Mouse (Mus musculus): Measurements from ENCODE around the gene Ect2. TPM values are rescaled to one million over a fixed set of nuclear protein-coding genes. Genes with fewer than 3 reads are reported as not detected.
A peak's percentile ranks its signal among the peaks of the same experiment; 100 is the strongest.

The Ect2 gene
- polyA plus RNA-seq, 1 experiment = 11.6 TPM

DNA sequence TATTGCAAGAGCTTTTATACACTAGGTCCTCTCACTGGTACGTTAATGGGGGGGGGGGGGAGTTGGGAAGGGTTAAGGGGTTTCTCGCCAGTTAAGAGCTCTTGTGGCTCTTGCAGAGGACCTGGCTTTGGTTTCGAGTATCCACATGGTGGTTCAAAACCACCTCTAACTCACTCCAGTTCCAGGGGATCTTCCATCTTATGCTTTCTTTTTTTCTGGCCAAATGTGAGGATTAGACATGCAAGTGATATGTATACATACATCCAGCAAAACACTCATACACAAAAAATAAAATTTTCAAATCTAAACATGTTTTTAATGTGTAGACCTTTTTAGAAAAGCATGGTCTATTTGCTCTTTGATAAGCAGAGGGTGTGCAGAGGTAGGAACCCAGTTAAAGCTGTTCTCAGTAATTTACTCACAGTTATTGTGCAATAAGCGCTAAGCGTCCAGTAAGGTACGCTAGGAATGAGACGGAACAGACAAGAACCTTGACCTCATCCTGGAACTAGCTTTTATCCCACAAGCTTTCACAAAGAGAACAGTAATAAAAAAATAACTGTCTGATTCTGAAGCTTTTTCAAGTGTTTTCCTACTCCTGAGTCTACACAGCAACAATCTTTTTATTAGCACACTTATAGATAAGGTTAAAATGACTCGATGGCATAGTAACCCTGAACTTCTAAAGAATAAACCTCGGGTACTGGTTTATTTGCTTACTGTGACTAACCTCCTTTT lies 2.3 kb upstream of the Ect2 start:
- DNase-seq (ENCODE audit: low read depth) = no peak
- no peak for TF ChIP-seq CTCF (IDR thresholded peaks at IDR 0.05; ENCODE audit: borderline replicate concordance, extremely low read depth, insufficient read depth, insufficient read length)
- TF ChIP-seq POLR2A (IDR thresholded peaks at IDR 0.05; ENCODE audit: borderline replicate concordance, extremely low read depth, insufficient read depth, insufficient read length, poor library complexity, severe bottlenecking) = no peak

DNA sequence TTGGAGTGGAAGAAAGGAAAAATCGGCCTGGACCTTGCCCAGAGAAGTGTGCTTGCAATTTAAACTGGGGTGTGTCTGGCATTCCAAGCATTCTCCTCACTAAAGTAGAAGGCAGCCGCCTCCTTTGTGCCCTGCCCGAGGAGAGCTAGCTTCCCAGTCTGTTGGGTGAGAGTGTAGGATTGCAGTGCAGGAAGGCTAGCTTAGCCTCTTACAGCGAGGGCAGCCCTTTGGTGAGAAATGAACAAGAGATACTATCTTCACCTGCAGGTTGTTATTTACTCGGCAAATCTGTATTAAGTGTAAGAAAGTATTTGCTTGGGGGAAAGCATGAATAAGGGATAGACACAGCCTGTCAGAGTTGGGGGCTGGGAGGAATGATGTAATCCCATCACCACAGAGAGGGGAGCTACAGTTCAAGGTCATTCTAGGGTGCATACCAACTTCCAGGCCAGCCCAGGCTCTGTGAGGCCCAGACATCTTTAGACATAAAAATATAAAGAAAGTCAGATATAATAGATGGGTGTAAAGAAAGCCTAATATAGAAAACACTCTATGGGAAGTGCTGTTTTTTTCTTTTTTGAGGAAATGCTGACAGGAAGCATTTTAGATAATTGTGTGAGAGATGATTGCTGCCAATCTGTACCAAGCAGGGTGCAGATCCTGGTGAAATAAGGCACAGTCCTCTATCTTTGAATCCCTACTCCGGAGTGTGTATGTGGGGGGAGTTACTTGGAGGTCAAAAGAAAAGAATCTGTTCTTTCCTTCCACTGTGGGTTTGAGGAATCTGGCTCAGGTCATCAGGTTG lies 1.6 kb upstream of the Ect2 start:
- no peak for TF ChIP-seq CTCF (IDR thresholded peaks at IDR 0.05; ENCODE audit: borderline replicate concordance, extremely low read depth, insufficient read depth, insufficient read length)
- no peak for TF ChIP-seq POLR2A (IDR thresholded peaks at IDR 0.05; ENCODE audit: borderline replicate concordance, extremely low read depth, insufficient read depth, insufficient read length, poor library complexity, severe bottlenecking)
- DNase-seq (ENCODE audit: low read depth) = peak; percentile 33

DNA sequence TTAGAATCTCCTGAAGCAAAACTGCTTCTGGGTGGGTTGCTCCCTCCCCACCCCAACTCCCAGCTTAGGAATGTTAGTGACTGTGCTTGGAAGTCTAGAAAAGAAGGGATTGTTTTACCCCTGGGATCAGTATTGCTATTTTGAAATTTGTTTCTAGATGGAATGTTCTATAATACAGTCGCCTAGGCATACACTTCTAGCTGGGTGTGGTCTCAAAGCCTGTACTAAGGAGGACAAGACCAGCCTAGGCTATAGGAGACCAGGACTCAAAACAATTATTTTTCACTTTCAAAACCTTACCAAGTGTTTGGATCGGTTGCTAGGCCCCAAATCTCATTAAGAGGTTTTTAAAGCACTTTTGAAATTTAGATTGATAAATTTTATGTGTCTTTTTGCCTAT lies 602 bp upstream of the Ect2 start:
- DNase-seq (ENCODE audit: low read depth) = no peak
- TF ChIP-seq CTCF (IDR thresholded peaks at IDR 0.05; ENCODE audit: borderline replicate concordance, extremely low read depth, insufficient read depth, insufficient read length) = no peak
- TF ChIP-seq POLR2A (IDR thresholded peaks at IDR 0.05; ENCODE audit: borderline replicate concordance, extremely low read depth, insufficient read depth, insufficient read length, poor library complexity, severe bottlenecking) = no peak

DNA sequence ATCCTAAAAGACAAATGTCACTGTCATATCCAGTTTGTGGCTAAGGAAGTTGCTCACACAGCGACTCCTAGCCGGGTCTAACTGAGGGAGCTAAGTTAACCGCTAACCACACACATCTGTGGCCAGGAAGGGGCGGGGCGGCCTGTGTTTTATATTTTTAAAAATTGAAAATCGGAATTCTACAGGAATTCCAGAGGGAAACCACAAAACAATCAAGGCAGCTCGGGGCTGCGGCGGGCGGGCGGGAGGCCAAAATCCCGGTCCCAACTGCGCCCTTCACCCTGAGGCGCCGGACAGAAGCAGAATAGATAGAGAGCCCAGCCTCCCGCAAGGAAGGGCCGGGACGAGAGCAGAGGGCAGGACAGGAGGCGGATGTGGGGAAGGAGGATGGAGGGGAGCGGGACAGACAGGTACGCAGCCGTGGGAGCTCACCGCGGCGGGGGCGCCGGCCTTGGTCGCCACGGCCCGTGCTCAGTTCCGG lies 447 bp downstream of the Ect2 start:
- peak; percentile 31 for DNase-seq (ENCODE audit: low read depth)
- TF ChIP-seq POLR2A (IDR thresholded peaks at IDR 0.05; ENCODE audit: borderline replicate concordance, extremely low read depth, insufficient read depth, insufficient read length, poor library complexity, severe bottlenecking) (no peak), CTCF (IDR thresholded peaks at IDR 0.05; ENCODE audit: borderline replicate concordance, extremely low read depth, insufficient read depth, insufficient read length) (no peak)

DNA sequence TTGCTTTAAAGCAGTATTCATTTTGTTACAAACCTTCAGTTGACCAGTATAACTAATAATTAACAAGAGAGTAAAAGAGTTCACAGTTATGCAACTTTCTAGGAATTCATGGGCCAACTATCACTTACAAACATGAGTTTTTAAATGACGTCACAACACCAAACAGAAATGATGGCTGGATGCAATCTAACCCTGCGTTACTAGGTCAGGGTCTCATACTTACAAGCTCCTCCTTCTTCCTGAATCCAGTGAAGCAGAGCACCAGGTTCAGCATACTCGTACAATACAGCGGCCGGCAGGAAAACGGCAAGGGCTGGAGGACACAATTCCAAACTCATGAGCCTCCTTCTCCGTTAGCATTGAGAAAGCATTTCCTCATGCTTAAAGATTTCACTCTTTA lies 7.9 kb downstream of the Ect2 start:
- DNase-seq (ENCODE audit: low read depth) = no peak
- TF ChIP-seq POLR2A (IDR thresholded peaks at IDR 0.05; ENCODE audit: borderline replicate concordance, extremely low read depth, insufficient read depth, insufficient read length, poor library complexity, severe bottlenecking) = no peak
- TF ChIP-seq CTCF (IDR thresholded peaks at IDR 0.05; ENCODE audit: borderline replicate concordance, extremely low read depth, insufficient read depth, insufficient read length) = no peak

DNA sequence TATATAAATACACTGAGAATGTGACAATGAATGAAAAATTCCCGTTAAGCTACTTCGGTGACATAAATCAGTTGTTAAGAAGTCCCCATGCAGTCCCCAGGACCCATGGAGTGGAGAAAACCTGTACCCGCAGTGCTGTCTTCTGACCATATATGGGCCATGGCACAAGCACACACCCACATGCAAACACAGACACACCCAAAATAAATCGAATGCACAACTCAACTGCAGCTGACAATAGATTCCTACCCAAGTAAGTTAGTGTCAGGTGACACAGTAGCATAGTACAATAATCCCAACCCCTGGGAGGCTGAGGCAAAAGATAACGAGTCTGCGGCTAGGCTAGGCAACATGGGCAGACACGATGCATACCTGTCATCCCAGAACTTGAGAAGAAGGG lies 10.1 kb downstream of the Ect2 start:
- no peak for DNase-seq (ENCODE audit: low read depth)
- TF ChIP-seq CTCF (IDR thresholded peaks at IDR 0.05; ENCODE audit: borderline replicate concordance, extremely low read depth, insufficient read depth, insufficient read length) (no peak), POLR2A (IDR thresholded peaks at IDR 0.05; ENCODE audit: borderline replicate concordance, extremely low read depth, insufficient read depth, insufficient read length, poor library complexity, severe bottlenecking) (no peak)

DNA sequence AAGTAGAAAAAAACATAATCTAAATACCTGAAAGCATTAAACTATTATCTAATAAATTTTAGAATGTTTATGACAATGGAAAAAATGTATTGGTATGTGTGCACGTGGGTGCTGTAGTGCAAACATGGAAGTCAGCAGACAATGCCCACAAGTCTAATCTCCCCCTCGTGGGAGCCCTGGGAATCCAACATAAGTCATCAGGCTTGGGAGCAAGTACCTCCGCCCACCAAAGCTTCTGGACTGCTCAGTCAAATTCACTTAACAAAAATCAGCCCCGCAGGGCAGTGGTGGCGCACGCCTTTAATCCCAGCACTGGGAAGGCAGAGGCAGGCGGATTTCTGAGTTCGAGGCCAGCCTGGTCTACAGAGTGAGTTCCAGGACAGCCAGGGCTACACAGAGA lies 13.6 kb downstream of the Ect2 start:
- TF ChIP-seq POLR2A (IDR thresholded peaks at IDR 0.05; ENCODE audit: borderline replicate concordance, extremely low read depth, insufficient read depth, insufficient read length, poor library complexity, severe bottlenecking) (no peak), CTCF (IDR thresholded peaks at IDR 0.05; ENCODE audit: borderline replicate concordance, extremely low read depth, insufficient read depth, insufficient read length) (no peak)
- DNase-seq (ENCODE audit: low read depth) = no peak

DNA sequence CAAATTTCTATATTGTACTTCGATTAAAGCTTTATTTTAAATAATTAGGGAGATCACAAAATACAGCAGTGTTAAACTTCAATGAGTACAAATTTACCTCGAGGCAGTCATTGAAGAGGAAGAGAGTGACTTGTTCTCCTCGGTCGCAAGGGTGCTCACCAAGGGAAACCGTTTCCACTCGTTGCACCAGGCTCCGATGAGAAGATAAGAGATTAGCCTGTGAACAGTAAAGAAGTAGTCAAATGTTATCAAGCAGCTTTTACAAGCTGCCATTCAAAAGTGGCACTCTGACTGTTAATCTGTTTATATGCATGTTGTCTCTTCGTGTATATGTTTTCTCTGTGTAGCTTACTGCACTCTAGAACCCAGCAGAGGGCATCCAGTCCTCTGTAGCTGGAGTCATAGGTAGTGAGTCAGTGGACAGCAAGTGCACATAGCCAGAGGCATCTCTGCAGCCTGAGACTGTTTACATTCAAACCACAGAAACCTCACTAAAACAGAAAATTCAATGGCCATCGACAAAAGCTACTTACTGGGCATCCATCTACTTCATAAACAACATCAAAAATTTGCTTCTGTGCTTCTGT lies 31.7 kb downstream of the Ect2 start:
- TF ChIP-seq POLR2A (IDR thresholded peaks at IDR 0.05; ENCODE audit: borderline replicate concordance, extremely low read depth, insufficient read depth, insufficient read length, poor library complexity, severe bottlenecking) (no peak), CTCF (IDR thresholded peaks at IDR 0.05; ENCODE audit: borderline replicate concordance, extremely low read depth, insufficient read depth, insufficient read length) (no peak)
- DNase-seq (ENCODE audit: low read depth) = no peak

DNA sequence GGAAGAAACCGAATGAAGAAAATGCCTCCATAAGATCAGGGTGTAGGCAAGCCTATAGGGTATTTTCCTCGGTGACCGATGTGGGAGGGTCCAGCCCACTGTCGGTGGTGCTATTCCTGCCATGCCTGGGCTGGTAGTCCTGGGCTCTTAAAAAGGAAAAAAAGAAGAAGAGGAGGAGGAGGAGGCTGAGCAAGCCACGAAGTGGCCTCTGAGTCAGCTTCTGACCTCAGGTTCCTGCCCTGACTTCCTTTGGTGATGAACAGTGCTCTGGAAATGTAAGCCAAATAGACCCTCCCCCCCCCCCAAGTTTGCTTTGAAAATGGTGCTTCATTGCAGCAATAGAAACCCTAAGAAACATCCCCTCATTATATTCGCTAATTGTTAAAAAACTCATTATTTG lies 32.7 kb downstream of the Ect2 start:
- TF ChIP-seq CTCF (IDR thresholded peaks at IDR 0.05; ENCODE audit: borderline replicate concordance, extremely low read depth, insufficient read depth, insufficient read length) (no peak), POLR2A (IDR thresholded peaks at IDR 0.05; ENCODE audit: borderline replicate concordance, extremely low read depth, insufficient read depth, insufficient read length, poor library complexity, severe bottlenecking) (no peak)
- DNase-seq (ENCODE audit: low read depth) = no peak

DNA sequence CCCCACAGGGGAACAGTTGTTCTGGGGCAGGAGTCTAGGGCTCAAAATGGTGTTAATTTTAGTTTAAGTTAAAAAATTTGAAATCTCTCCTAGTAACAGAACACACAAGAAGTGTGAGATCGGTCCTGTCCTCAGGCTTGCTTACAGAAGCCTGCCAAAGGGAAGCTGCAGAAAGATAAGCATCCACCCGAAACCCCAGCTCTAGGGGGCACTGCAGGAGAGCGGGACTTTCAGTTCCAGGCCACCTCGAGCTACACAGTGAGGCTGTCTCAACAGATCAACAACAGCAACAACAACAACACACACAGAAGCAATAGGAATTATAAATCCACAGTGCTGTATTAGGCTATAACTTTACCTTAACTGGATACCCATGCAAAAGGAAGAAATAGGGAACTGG lies 35.5 kb downstream of the Ect2 start:
- TF ChIP-seq POLR2A (IDR thresholded peaks at IDR 0.05; ENCODE audit: borderline replicate concordance, extremely low read depth, insufficient read depth, insufficient read length, poor library complexity, severe bottlenecking) (no peak), CTCF (IDR thresholded peaks at IDR 0.05; ENCODE audit: borderline replicate concordance, extremely low read depth, insufficient read depth, insufficient read length) (no peak)
- DNase-seq (ENCODE audit: low read depth) = no peak

DNA sequence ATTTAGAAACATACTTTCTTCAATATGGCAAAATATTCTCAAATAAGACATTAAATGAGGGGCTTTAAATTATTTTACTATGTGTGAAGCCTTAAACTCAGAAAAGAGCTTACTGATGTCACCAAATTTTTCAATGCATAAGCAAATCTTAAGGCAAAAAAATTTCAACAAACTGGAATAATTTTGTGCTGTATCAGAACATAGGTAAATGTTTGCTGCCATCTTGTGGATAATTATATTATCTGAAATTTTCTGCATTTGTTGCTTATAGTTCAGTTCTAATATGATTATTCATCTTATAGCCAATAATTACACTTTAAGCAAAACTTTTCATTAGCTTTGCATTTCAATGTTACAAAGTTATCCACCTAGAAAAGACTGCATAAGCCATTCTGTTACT lies 42.8 kb downstream of the Ect2 start:
- DNase-seq (ENCODE audit: low read depth) = peak; percentile 67
- TF ChIP-seq POLR2A (IDR thresholded peaks at IDR 0.05; ENCODE audit: borderline replicate concordance, extremely low read depth, insufficient read depth, insufficient read length, poor library complexity, severe bottlenecking) (no peak), CTCF (IDR thresholded peaks at IDR 0.05; ENCODE audit: borderline replicate concordance, extremely low read depth, insufficient read depth, insufficient read length) (no peak)
